Mouse (Mus musculus) A20 (cell line): Measurements from ENCODE around the gene Hspb1.

Experiments used
- DNase-seq: peaks from one replicate; pipeline ENCODE4 v3.0.0-alpha.2; 2011; ENCODE audit warnings: low read depth, low spot score

Hspb1 gene

GRCm38 (mm10) chr5:135888405-135889215 lies 891 bp downstream of the Hspb1 start:
- DNase-seq: no peak

- no peak for DNase-seq
Observed at GRCm38 (mm10) chr5:135890323-135890722, 2.6 kb downstream of the Hspb1 start.

GRCm38 (mm10) chr5:135890920-135891319 lies 3.2 kb downstream of the Hspb1 start:
- no peak for DNase-seq

- DNase-seq: no peak
Observed at GRCm38 (mm10) chr5:135892589-135893351, 5.1 kb downstream of the Hspb1 start.

- no peak for DNase-seq
Observed at GRCm38 (mm10) chr5:135894958-135895357, 7.2 kb downstream of the Hspb1 start.

GRCm38 (mm10) chr5:135898028-135898427 lies 10.3 kb downstream of the Hspb1 start:
- peak; percentile 73 for DNase-seq

GRCm38 (mm10) chr5:135898995-135899394 lies 11.3 kb downstream of the Hspb1 start:
- DNase-seq: no peak

GRCm38 (mm10) chr5:135899833-135900232 lies 12.1 kb downstream of the Hspb1 start:
- DNase-seq: no peak

- no peak for DNase-seq
Observed at GRCm38 (mm10) chr5:135900701-135901100, 13.0 kb downstream of the Hspb1 start.

- DNase-seq: peak; percentile 67
Observed at GRCm38 (mm10) chr5:135901354-135902095, 13.8 kb downstream of the Hspb1 start.

GRCm38 (mm10) chr5:135903058-135903457 lies 15.3 kb downstream of the Hspb1 start:
- no peak for DNase-seq

GRCm38 (mm10) chr5:135903551-135904151 lies 15.9 kb downstream of the Hspb1 start:
- DNase-seq: peak; percentile 44

GRCm38 (mm10) chr5:135904259-135904658 lies 16.5 kb downstream of the Hspb1 start:
- DNase-seq: peak; percentile 41

- DNase-seq: no peak
Observed at GRCm38 (mm10) chr5:135905320-135906225, 17.9 kb downstream of the Hspb1 start.

GRCm38 (mm10) chr5:135906846-135907245 lies 19.1 kb downstream of the Hspb1 start:
- no peak for DNase-seq

GRCm38 (mm10) chr5:135907256-135907655 lies 19.5 kb downstream of the Hspb1 start:
- no peak for DNase-seq

- no peak for DNase-seq
Observed at GRCm38 (mm10) chr5:135908185-135908584, 20.5 kb downstream of the Hspb1 start.

GRCm38 (mm10) chr5:135908989-135909388 lies 21.3 kb downstream of the Hspb1 start:
- no peak for DNase-seq

GRCm38 (mm10) chr5:135909646-135910045 lies 21.9 kb downstream of the Hspb1 start:
- no peak for DNase-seq

- DNase-seq: no peak
Observed at GRCm38 (mm10) chr5:135910813-135911212, 23.1 kb downstream of the Hspb1 start.
